Mouse (Mus musculus): ENCODE measurements at regions not wholly inside any gene's neighbourhood (a gene's known extent, or its start where the extent isn't known, plus 50 kb on each side); places are given as distances from the start of the nearest gene placed in this dataset.

DNA sequence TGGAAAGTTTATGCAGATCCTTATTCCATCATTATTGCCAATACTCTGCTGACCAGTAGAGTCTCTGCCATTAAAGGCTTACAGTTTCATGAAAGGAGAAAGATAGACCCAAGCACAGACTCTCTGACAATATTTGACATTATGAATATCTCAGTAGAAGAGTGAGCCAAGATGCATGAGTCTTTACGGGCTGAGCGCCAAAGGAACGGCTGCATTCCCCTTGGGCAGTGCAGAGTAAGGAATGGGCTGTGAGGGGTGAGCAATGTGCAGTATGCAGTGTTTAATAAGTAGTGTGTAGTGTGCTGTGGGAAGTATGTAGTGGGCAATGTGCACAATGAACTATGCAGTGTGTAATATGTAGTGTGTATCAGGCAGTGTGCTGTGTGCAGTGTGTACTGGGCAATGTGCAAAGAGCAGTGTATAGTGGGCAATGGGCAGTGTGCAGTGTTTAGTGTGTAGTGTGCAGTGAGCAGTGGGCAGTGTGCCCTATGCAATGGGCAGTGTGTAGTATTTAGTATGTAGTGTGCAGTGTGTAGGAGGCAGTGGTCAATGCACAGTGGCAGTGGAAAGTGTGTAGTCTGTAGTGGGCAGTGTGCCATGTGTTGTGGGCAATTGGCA lies 671.8 kb downstream of the 5730522E02Rik start:
- in situ Hi-C loops (cut with MboI, MseI): no loop called here

DNA sequence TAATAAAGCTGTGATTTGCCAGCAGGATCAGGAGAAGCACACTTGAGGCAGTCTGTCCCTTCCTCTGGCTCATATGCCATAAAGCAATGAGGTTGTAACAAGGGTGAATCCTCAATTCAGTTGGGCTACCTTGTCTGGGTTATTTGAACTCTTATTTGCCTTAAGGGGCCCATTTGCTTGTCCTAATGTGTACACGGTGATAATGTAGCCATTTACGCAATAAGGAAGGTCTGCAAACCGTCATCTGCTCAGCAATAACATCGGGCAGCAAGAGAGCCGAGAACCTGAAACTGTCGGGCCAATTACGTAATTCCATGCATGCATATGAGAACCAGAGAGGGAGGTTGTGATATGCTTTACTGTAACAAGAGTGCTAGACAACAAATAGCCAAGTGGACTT lies 674.5 kb downstream of the 5730522E02Rik start:
- in situ Hi-C loops (cut with MboI, MseI): no loop called here

DNA sequence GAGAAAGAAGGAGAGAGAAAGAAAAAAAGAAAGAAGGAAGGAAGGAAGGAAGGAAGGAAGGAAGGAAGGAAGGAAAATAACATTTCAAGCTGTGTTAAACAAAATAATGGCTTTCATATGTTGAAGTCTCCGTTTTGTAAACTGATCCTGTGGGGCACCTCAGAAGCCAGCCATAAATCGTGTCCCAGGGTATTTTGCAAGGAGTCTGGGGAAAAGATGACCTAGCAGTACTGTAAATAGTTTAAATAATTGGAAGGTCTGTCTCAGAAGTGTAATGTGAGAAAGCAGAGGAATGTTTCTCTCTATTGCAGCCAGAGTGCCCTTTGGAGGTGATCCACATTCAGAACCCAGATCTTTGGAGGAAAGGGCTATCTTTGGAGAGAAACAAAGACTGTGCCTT lies 677.5 kb downstream of the 5730522E02Rik start:
- in situ Hi-C loops (cut with MboI, MseI): no loop called here

DNA sequence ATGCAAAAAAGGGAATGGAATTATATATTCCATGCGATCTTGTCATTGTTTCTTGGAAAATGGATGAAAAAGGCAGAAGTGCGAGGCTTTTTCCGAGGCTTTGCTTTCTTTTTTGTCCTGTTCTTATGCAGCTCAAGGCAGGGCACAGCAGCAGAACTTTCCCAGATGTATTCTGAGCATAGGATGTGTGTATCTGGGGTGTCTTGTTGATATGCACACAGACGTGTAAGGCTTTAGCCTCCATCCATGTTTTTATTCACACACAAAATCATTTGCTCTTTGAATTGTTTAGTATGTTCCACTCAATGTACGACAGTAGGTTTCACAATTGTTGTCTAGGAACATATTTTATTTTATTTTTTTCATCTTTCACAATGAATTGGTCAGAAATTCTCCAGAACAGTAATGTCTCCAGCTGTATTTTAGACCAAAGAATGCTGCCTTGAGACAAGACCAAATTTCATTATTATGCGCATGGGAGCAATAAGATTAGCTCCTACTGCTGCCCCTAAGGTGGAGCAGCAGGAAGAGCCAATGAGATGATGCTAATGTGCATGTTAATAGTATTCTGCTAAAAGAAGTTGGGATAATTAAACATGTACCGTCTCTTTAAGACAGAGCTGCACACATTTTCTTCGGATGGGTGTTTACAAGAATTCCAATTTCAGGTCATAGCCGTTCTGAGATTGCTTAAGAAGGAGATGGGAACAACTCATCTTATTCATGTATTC lies 678.7 kb downstream of the 5730522E02Rik start:
- in situ Hi-C loops (cut with MboI, MseI): no loop called here

DNA sequence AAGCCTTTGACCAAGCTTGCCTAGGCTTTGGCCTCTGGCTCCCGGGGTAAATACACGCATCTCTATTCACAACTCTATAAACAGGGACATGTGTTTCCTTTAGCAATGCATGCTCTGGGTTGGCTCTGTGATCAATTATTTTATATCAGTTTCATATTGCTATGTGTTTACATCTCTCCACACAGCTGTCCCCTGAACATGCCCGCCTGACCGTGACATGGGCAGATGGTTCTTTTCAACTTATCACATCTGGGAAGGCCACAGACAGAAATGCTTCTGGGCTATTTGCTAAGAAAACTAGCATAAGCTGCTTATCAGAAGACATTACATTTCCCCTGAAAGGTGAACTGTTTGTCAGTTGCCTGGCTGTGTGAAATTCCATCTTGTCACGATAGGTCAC lies 682.5 kb downstream of the 5730522E02Rik start:
- in situ Hi-C loops (cut with MboI, MseI): no loop called here

DNA sequence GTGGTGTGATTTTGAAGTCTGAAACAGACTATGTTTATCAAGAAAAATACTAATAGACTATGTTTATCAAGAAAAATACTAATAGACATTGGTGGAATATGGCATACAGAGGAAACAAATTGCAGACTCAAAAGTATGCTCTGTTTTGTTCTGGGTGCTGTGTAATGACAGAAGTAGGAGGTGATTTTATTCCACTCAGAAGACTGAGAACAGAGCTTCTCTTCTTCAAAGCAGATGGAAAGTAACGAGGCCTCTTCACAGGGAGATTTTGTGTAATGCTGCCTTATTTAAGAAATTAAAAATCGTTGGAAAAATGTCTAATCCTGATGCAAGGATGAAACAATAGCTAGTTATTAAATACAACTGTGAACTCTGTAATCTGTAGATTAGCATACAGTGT lies 691.7 kb downstream of the 5730522E02Rik start:
- in situ Hi-C loops (cut with MboI, MseI): no loop called here

DNA sequence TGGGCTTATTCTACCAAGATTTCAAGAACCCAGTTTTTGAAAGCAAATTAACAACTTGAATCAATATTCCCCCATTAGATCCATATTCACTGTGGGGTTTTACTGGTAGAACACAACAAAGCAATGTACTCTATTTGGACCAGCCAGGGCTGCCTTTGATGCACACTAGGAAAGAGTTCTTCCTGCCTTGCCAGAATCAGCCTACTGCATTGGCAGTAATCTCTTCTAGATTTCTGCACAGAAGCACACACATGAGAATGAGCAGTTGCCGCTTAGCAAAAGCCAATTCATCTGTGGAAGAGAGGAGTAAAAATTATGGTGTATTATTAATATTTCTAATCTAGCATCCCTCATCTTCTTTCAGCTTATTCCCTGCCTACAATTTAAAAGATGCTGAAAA lies 692.4 kb downstream of the 5730522E02Rik start:
- in situ Hi-C loops (cut with MboI, MseI): no loop called here

DNA sequence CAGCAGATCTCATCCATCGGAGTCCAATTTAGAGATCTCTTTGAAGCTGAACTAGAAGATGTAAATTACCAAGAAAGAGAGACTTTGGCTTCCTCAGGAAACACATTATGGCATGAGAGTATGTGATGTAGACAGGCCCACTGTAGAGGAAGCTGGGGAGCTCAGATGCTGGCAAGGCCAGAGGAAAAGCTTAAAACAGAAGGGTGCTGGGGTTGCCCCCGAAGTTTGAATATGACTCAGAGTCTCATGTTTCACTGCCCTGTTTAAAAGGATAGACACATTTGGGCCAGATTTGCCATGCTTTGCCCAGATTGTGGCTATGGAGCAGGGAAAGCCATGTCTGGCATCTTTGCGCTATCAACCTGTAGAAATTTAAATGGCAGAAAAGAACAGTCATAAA lies 705.1 kb downstream of the 5730522E02Rik start:
- in situ Hi-C loops (cut with MboI, MseI): no loop called here

DNA sequence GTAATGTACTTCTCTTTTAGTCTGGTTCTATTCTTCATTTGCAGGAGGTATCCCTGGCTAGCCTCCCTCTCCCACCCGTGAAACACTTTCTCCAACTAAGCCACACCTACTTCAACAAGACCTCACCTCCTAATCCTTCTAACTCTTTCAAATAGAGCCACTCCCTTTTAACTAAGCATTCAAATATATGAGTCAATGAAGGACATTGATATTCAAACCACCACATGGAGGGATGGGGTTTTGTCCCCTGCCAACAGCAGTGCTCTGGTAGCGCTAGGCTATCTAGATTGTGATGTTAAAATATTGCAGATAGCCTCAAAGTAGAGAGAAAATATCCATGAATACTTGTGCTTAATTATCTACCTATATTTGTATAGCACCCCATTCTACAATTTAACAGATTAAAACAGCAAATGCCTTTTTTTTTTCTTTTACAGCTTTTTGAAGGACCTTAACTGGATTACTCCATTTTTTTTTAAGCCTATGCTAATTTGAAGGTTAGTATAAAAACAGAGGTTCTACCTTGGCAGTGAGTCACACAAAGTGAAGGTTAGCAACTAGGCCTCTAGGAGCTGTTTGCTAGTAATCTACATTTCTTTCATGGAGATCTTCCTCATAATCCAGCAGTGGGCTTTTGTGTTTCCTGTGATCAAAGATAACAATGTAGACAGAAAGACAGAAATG lies 736.7 kb downstream of the 5730522E02Rik start:
- in situ Hi-C loops (cut with MboI, MseI): no loop called here

DNA sequence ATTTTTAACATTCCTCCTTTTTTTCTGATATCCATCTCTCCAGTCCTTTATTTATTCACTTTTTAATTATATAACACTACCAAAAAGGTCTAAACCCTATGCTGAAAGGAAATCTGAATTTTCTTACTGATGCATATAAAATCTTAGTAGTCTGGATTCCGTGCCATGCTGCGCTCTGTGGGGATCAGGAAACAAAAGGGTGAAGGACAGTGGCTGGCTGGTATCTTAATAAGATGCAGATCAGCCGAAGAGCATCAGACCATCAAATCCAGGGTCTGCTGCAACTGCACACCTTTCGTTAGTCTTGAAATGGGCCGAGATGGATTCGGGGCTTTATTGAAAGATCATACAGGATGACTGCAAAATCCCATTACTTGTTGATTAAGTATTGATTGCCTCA lies 740.7 kb downstream of the 5730522E02Rik start:
- in situ Hi-C loops (cut with MboI, MseI): no loop called here

DNA sequence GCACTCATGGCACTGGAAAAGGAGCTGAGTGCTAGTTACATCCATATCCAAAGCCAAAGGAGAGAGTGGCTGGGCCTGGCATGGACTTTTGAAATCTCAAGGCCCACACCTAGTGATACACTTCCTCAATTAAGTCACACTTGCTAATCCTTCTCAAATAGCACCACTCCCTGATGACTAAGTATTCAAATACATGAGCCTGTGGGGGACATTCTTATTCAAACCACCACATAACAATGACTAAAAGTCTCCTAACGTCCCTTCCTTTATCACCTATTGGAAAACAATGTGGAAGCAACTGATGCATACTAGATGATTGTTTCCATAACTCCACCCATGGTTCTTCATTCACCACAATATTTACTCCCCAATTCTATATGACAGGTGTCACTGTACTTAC lies 773.4 kb downstream of the 5730522E02Rik start:
- in situ Hi-C loops (cut with MboI, MseI): no loop called here

DNA sequence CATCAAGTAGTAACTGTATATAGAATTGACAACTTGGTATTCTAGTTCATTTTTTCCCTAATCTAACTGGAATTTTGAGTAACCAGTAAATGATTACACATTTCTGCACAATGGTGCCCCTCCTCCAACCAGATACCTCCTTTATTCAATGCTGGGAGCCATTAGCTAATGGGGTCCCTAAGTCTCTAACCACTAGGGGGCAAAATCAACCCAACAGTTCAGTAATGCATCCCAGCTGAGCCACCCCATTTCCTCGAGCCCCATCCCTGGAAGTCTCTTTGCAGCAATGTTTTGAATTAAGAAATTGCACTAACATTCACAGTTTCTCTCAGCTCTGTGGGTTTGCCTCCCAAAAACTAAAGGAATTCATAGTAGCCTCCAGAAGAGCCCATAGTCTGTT lies 774.9 kb downstream of the 5730522E02Rik start:
- in situ Hi-C loops (cut with MboI, MseI): no loop called here

DNA sequence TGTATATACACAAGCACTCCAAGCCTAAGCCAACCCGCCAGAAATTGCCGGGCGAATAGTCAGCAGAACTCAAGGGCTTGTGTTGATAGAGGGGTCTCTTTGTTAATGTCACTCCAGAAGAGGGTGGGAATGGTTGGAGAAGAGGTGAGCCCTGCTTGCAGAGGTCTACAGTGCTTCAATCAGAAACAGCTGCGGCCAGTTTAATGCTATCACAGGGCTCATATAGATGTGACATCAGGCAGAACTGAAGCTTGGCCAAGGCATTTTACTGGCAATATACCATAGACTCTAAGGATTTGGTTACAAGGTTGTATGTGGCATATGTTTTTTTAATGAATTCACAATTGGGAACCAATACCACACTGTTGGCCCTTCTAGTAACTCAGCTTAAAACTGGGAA lies 787.4 kb downstream of the 5730522E02Rik start:
- in situ Hi-C loops (cut with MboI, MseI): no loop called here

DNA sequence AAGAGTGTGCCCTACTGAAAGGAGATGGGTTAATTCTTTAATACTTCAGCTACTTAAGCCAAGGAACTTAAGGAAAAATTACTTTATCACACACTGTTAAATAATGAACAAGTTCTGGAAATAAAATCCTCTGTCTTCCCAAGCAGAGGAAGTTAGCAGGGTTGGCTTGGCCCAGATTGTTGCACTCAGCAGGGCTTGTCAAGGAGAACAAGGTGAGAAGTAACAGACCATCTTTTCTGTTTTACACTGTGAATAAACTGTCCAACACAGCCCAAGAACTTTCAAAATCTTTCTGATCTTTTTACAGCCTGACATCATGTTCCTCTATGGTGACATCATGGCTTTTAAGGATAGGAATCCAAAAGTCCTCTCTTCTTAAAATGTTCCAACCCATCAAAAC lies 789.1 kb downstream of the 5730522E02Rik start:
- in situ Hi-C loops (cut with MboI, MseI): no loop called here

DNA sequence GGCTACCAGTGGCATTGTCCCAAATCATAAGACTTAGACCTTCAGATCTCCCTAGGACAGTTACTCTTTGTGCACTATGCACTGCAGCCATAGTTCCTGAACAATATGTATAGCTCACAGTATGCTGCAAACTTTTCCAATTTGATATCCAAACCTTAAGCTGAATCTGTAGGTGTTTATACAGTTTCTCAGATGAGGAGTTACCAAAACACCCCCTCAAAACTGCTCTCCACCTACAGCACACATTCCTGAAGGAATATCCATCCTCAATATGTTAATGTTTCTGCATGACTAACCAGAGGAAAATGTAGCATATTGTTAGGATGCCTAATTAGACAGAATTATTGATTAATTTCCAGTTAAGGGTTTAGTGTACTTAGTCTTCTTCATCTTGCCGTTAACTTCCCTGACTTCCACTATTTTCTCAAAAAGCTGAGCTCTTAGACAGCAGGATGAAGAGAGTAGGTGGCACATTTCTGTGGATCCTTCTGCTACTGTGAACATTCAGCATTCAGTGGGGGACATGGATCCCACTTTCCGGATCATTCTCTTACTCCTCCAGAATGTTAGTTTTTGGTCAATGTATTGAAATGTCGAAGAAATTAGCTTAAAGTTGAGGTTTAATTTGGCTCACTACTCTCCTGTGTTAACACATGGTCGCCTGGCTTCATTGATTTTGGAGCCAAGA lies 800.0 kb downstream of the 5730522E02Rik start:
- in situ Hi-C loops (cut with MboI, MseI): loop anchor here in 1 of 2 experiments (10.0 kb wide), 1 partner anchor 1694 kb away; no protein-coding TSS in a partner anchor

DNA sequence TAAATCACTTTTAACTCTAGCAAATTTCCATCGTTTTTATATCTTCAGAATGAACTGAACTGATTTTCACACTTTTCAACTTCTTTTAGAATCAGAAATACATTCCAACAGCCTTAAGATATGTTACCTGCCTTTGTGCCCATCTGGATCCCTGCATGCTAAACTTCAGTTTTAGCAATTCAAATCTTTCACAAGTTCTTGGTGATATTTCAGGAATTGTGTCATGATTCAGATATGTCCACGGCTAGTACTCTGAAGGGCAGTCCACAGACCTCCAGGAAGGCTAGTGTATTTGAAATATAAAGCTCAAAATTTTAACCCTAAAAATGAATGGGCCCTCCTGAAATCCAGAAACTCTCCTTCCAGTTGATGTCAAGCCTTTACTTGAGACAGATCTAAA lies 818.9 kb downstream of the 5730522E02Rik start:
- in situ Hi-C loops (cut with MboI, MseI): no loop called here

DNA sequence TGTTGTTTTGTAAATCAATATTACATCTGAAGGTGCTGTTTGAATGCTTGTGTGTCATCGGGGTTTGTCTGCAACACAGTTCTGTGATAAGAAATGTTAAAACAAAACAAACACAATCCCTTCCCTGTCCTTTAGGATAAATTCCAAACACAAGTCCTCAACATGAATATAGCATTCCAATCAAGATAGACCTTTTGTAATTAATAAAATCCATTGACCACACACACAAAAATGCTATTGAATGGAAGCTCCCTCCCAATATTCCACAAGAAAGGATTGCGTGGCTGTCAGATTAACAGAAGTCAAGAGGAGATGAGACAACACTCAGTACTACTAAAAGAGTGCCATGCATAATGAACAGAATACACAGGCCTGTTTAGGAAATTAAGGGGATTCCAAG lies 843.5 kb downstream of the 5730522E02Rik start:
- in situ Hi-C loops (cut with MboI, MseI): no loop called here

DNA sequence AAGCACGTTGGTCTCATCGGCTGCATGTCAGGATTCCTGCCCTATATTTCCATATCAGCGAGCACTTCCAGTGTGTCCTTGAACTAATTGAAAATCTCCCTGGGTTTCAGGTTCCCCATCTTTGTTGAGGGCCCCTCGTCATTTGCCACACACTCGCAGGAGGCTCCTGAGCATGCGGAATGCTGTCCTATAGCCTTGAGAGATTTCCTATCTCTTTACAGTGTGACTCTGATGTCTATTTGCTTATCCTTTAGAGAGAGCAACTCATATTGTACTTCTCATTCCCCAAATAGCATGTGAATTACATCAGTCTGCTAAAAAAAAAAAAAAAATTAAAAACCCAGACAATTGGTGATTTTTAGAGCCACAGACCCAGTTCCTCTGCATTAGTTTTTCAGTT lies 845.1 kb downstream of the 5730522E02Rik start:
- in situ Hi-C loops (cut with MboI, MseI): no loop called here

DNA sequence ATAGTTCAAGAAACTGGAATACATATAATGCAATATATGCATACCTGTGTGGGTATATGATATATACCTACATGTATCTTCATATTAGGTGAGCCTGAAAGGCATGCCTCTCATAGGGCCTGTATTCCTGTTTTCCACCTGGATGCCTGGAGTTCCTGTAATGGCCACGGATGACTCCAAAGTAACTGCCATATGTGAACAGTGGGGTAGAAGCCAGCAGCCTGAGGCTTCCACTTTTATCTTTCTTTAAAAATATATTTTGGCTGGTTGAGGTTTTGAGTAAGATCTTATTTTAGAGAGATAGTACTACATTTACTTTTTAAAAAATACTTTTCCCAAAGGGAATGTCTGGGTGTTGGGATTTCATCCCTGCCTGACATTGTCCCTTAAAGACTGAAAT lies 850.8 kb downstream of the 5730522E02Rik start:
- in situ Hi-C loops (cut with MboI, MseI): no loop called here

DNA sequence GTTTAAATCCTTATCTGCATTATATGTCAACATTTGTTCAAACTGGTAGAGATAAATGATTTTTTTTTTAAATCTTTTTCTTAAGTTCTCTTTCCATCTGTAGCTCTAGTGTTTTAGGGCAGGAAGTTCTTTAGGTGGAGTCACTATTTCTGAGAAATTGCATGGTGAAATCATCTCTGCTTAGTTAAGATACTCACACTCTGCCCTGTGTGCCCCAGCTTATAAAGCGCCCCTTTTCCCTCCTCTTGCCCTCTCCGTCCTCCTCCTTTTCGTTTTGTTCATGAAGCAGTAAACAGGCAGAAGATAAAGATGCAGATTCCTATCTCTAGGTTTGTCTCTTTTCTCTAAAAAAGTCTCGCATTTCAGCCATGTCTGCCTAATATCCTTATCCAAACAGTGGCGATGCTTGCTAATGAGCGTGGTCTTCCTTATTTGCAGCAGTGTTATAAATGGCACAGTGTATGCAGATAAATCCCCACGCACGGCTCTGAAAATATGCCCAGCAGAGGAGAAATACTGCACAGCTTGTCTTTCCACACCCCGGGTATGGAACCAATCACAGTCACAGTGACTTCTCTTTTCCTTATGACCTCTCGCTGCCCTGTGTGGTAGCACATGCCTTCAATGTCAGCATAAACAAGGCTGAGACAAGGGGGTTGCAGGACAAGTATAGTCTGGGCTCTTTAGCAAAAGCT lies 852.7 kb downstream of the 5730522E02Rik start:
- in situ Hi-C loops (cut with MboI, MseI): no loop called here

DNA sequence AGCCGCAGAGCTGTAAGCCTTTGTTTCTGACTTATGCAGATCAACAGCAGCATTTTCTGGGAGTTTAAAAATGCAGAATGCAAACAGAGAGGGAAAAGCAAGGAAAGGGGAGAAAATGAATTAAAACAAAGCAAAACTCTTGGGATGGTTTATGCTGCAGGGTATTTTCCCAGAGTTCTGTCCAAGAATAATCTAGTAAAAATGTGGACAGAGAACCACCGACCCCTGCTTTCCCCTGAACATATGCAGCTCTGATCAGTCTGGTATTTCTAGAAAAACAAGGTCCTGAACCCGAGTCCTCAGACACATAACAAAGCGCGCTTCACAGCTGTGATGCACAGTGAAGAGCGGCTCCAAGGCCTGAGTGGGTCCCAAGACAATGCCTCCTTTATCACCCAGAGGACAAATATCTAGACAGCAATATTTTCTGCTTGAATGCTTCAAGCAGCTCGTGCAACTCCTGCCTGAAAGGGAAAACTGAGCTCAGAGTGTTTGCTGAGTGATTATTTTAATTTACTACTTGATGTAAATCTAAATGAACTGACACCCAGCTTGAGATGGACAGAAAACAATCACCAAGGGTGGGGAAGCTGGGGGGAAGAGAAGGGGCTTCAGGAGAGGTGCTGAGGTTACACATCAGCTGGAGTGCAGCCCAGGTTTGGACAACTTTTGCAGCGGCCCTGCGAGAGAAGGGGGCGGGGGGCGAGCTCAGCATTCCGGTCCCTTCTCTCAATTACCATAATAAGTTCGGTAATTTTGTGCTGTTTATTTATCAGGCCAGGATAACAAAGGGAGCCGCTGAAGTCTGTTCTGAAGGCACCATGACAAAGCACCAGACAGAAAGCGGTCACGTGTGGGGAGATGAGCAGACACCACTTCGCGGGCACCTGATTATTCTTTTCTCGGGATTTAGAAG lies 853.6 kb downstream of the 5730522E02Rik start:
- in situ Hi-C loops (cut with MboI, MseI): no loop called here

Measured in T-helper 17 cell (primary cell).